Mouse (Mus musculus) lung, postnatal 0 days (tissue): ENCODE measurements around the gene Car1.

Experiments used
- CTCF ChIP-seq: IDR thresholded peaks from 2 replicates; pipeline ENCODE4 v1.5.1; 2016; ENCODE audit warnings: antibody characterized with exemption, mild to moderate bottlenecking
- EP300 ChIP-seq: IDR thresholded peaks from 2 replicates; pipeline ENCODE4 v1.6.1; 2016; ENCODE audit warnings: antibody characterized with exemption, mild to moderate bottlenecking, control low read depth

DNA sequence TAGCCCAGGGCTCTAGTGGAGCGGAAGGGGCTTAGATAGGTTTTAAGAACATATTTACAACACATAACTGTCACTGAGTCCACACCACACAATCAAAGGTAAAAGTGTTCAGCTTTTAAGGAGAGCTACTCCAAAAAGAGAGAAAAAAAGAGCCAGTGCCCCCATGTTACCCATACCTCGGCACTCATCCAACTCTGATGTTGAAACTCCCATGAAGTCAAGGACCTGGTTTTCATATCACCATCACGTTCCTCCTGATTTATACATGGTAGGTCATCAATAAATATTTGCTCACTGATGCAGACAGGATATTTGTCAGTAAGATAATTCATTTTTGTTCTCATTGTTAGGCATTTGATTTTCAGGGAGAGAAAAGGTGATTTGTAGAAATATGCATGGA is 62.1 kb downstream of the Car1 start:
- TF ChIP-seq EP300, result no peak
- no peak for TF ChIP-seq CTCF
